Mouse (Mus musculus): Measurements from ENCODE around the gene Bdkrb2. TPM values are rescaled to one million over a fixed set of nuclear protein-coding genes. Genes with fewer than 3 reads are reported as not detected.

The Bdkrb2 gene
- polyA plus RNA-seq, 1 experiment from 2014 or later = 0.23 TPM

DNA sequence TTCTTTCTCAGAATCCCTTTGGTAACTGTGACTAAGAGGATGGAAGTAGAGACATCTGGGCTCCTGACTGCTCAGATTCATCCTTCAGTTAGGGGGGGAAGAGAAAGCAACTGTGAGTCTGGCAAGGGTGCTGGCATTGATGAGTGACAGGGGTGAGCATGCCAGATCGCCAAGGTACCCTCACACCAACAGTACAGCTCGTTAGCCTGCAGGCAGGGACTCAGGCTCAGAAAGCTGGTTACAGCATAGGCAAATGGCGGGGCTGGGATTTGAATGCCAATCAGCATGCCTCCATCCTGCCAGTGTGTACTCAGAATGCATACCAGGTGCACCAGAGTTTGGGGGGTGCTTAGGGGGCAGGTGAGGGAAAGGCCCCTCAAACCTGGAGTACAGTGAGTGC lies 8.8 kb downstream of the Bdkrb2 start:
- ATAC-seq = no peak
- no peak overlapping the region for H3K4me3 ChIP-seq (ENCODE audit: low read depth, low read length)
- H3K27ac ChIP-seq (ENCODE audit: low read depth, low read length) = no peak overlapping the region
- H3K4me2 ChIP-seq (ENCODE audit: low read length) = no peak overlapping the region
- 31% methylated on average over 3 of the region's 3 CpGs for WGBS
- no peak overlapping the region for H3K9ac ChIP-seq (ENCODE audit: low read length)
- no peaks in the 10 kb centered on the region for H3K9me3 ChIP-seq (replicated peaks; ENCODE audit: control insufficient read depth, low read length)
- H3K4me1 ChIP-seq (ENCODE audit: control insufficient read depth, insufficient read depth, low read length) = no peaks in the 10 kb centered on the region
- DNase-seq (ENCODE audit: low spot score) = peak; percentile 22
- H3K36me3 ChIP-seq (ENCODE audit: control insufficient read depth, insufficient read depth, low read length) = no peaks in the 10 kb centered on the region
- no peaks in the 10 kb centered on the region for H3K27me3 ChIP-seq (replicated peaks; ENCODE audit: control insufficient read depth, insufficient read depth, low read length)

DNA sequence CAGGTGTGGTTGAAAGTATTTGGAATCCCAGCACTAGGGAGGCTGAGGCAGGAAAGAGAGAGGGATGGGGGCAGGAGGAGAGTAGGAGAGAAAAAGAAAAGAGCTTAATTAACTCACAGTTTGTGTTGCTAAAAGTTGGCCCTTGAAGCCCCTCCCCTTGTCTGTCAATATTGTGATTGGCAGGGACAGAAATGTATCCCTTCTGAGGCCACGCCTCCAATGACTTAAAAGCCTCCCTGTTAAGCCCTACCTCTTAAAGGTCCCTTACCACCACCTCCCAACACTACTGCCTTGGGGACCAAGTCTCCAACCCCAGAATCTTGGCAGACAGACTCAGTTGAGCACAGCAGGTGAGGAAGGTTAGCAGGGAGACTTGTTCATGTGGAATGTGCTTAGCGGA lies 9.6 kb downstream of the Bdkrb2 start:
- no peak overlapping the region for H3K4me2 ChIP-seq (ENCODE audit: low read length)
- H3K4me1 ChIP-seq (ENCODE audit: control insufficient read depth, insufficient read depth, low read length) = no peaks in the 10 kb centered on the region
- H3K27me3 ChIP-seq (replicated peaks; ENCODE audit: control insufficient read depth, insufficient read depth, low read length) = no peaks in the 10 kb centered on the region
- no peaks in the 10 kb centered on the region for H3K36me3 ChIP-seq (ENCODE audit: control insufficient read depth, insufficient read depth, low read length)
- H3K9me3 ChIP-seq (replicated peaks; ENCODE audit: control insufficient read depth, low read length) = no peaks in the 10 kb centered on the region
- no peak overlapping the region for H3K4me3 ChIP-seq (ENCODE audit: low read depth, low read length)
- ATAC-seq = no peak
- H3K9ac ChIP-seq (ENCODE audit: low read length) = no peak overlapping the region
- DNase-seq (ENCODE audit: low spot score) = no peak
- H3K27ac ChIP-seq (ENCODE audit: low read depth, low read length) = no peak overlapping the region
- WGBS = 84% methylated on average over 2 of the region's 2 CpGs

DNA sequence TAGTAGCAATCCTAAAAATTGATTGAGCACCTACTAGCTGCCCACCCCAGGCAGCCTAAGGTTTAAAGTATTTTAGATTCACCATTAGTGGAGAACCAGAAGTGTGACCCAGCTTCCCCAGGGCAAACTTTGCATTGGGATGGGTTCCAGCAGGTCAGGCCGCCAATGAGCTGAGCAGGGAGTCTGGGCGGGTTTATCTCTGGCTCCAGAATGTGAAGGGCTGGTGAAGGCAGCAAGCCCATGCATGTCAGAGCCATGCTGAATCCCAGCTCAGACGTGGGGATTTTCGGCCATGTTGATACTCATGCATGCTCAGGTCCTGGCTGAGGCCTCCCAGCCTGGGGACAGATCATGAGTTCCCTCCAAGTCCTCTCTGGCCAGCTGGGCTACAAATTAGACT lies 11.3 kb downstream of the Bdkrb2 start:
- WGBS = 88% methylated on average over 4 of the region's 4 CpGs
- ATAC-seq = no peak

DNA sequence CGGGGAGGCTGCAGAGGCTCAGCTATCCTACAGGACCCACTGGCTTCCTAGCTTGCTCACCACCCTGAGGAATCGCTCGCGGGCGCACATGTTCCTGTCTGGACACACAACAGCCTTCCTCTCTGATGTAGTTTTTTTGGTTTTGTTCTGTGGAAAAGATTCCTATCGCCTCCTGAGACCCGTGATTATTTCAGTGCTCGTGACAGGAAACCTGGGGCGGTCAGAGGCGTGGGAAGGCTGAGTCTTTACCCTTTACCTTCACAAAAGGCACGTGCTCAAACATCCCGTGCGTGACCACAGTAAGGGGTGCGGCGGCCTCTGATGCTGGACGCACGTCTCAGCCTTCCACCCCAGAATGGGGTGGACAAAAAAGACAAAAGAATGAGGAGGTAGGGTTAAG lies 17.5 kb downstream of the Bdkrb2 start:
- H3K4me3 ChIP-seq (ENCODE audit: low read depth, low read length) = no peak overlapping the region
- H3K4me1 ChIP-seq (ENCODE audit: control insufficient read depth, insufficient read depth, low read length) = no peaks in the 10 kb centered on the region
- H3K9me3 ChIP-seq (replicated peaks; ENCODE audit: control insufficient read depth, low read length) = no peaks in the 10 kb centered on the region
- no peak overlapping the region for H3K9ac ChIP-seq (ENCODE audit: low read length)
- no peak overlapping the region for H3K27ac ChIP-seq (ENCODE audit: low read depth, low read length)
- H3K36me3 ChIP-seq (ENCODE audit: control insufficient read depth, insufficient read depth, low read length) = no peaks in the 10 kb centered on the region
- no peak overlapping the region for H3K4me2 ChIP-seq (ENCODE audit: low read length)
- DNase-seq (ENCODE audit: low spot score) = no peak
- H3K27me3 ChIP-seq (replicated peaks; ENCODE audit: control insufficient read depth, insufficient read depth, low read length) = no peaks in the 10 kb centered on the region
- no peak for ATAC-seq
- WGBS = 78% methylated on average over 17 of the region's 17 CpGs

More for the DNA sequence above, 11.3 kb downstream of the Bdkrb2 start:
- no peak overlapping the region for H3K9ac ChIP-seq (ENCODE audit: low read length)
- no peak overlapping the region for H3K4me2 ChIP-seq (ENCODE audit: low read length)
- DNase-seq (ENCODE audit: low spot score) = no peak
- H3K27ac ChIP-seq (ENCODE audit: low read depth, low read length) = no peak overlapping the region
- H3K4me1 ChIP-seq (ENCODE audit: control insufficient read depth, insufficient read depth, low read length) = no peaks in the 10 kb centered on the region
- no peak overlapping the region for H3K4me3 ChIP-seq (ENCODE audit: low read depth, low read length)
- H3K9me3 ChIP-seq (replicated peaks; ENCODE audit: control insufficient read depth, low read length) = no peaks in the 10 kb centered on the region
- H3K36me3 ChIP-seq (ENCODE audit: control insufficient read depth, insufficient read depth, low read length) = no peaks in the 10 kb centered on the region
- no peaks in the 10 kb centered on the region for H3K27me3 ChIP-seq (replicated peaks; ENCODE audit: control insufficient read depth, insufficient read depth, low read length)

DNA sequence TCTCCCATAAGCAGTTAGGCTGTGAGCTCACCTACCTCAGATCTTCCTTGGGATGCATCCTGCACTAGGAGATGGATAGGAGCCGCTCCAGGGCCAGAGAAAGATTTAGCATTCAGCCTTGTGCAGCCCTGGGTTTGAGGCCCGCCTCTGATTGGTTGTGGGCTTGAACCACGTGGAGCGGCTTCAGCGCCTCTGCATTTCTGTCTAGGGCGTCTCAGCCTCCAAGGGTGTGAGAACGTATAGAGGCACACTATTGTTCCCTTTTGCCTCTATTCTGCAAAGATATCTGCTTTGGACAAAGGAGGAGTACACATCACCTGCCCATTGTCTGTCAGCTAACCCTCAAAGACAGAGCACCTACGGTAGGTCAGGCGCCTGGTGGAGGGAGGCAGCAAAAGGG lies 19.5 kb downstream of the Bdkrb2 start:
- H3K9me3 ChIP-seq (replicated peaks; ENCODE audit: control insufficient read depth, low read length) = no peaks in the 10 kb centered on the region
- no peaks in the 10 kb centered on the region for H3K27me3 ChIP-seq (replicated peaks; ENCODE audit: control insufficient read depth, insufficient read depth, low read length)
- 54% methylated on average over 9 of the region's 9 CpGs for whole genome bisulfite sequencing

GRCm38 (mm10) chr12:105583484-105583883 lies 20.5 kb downstream of the Bdkrb2 start:
- Histone ChIP-seq H3K9me3 (replicated peaks; ENCODE audit: control insufficient read depth, low read length) (no peaks in the 10 kb centered on the region), H3K27ac (ENCODE audit: low read depth, low read length) (no peak overlapping the region), H3K4me3 (ENCODE audit: low read depth, low read length) (no peak overlapping the region), H3K4me1 (ENCODE audit: control insufficient read depth, insufficient read depth, low read length) (no peaks in the 10 kb centered on the region), H3K27me3 (replicated peaks; ENCODE audit: control insufficient read depth, insufficient read depth, low read length) (no peaks in the 10 kb centered on the region), H3K36me3 (ENCODE audit: control insufficient read depth, insufficient read depth, low read length) (no peaks in the 10 kb centered on the region), H3K9ac (ENCODE audit: low read length) (no peak overlapping the region), H3K4me2 (ENCODE audit: low read length) (no peak overlapping the region)
- DNase-seq (ENCODE audit: low spot score) = peak; percentile 29
- ATAC-seq = peak; percentile 40; the same call in 1 of the 2 replicates
- WGBS = 6% methylated on average over 2 of the region's 2 CpGs

More for the DNA sequence above, 19.5 kb downstream of the Bdkrb2 start:
- Histone ChIP-seq H3K4me3 (ENCODE audit: low read depth, low read length) (no peak overlapping the region), H3K36me3 (ENCODE audit: control insufficient read depth, insufficient read depth, low read length) (no peaks in the 10 kb centered on the region), H3K4me1 (ENCODE audit: control insufficient read depth, insufficient read depth, low read length) (no peaks in the 10 kb centered on the region), H3K27ac (ENCODE audit: low read depth, low read length) (no peak overlapping the region), H3K9ac (ENCODE audit: low read length) (no peak overlapping the region), H3K4me2 (ENCODE audit: low read length) (no peak overlapping the region)
- DNase-seq (ENCODE audit: low spot score) (no peak), ATAC-seq (no peak)

GRCm38 (mm10) chr12:105584851-105585250 lies 21.8 kb downstream of the Bdkrb2 start:
- no peak overlapping the region for H3K9ac ChIP-seq (ENCODE audit: low read length)
- H3K4me2 ChIP-seq (ENCODE audit: low read length) = no peak overlapping the region
- H3K4me3 ChIP-seq (ENCODE audit: low read depth, low read length) = no peak overlapping the region
- no peaks in the 10 kb centered on the region for H3K9me3 ChIP-seq (replicated peaks; ENCODE audit: control insufficient read depth, low read length)
- WGBS = 17% methylated on average over 12 of the region's 12 CpGs
- no peak overlapping the region for H3K27ac ChIP-seq (ENCODE audit: low read depth, low read length)
- H3K4me1 ChIP-seq (ENCODE audit: control insufficient read depth, insufficient read depth, low read length) = no peaks in the 10 kb centered on the region
- DNase-seq (ENCODE audit: low spot score) = peak; percentile 70
- no peaks in the 10 kb centered on the region for H3K36me3 ChIP-seq (ENCODE audit: control insufficient read depth, insufficient read depth, low read length)
- 0 out of 2 replicates have a peak, but pooled peaks have one; percentile 50 for ATAC-seq
- H3K27me3 ChIP-seq (replicated peaks; ENCODE audit: control insufficient read depth, insufficient read depth, low read length) = no peaks in the 10 kb centered on the region

DNA sequence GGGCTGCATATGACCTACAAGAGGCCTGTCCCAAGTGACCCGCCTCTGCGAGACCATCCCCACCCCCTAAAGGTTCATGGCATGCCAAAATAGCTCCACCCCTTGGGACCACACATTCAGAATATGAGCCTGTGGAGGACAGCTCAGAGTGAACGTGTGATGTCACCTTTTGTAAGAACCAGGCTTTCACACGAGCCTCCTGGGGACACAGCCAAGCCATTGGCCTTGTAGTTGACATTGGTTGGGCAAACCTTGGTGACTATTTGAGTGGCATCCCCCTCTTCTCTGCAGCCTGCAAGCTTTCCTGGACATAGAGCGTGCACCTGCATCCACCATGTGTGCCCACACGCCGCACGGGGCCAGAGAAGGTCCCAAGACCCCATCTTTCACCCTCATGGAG lies 24.5 kb downstream of the Bdkrb2 start:
- Histone ChIP-seq H3K27ac (ENCODE audit: low read depth, low read length) (no peak overlapping the region), H3K27me3 (replicated peaks; ENCODE audit: control insufficient read depth, insufficient read depth, low read length) (no peaks in the 10 kb centered on the region), H3K4me1 (ENCODE audit: control insufficient read depth, insufficient read depth, low read length) (no peaks in the 10 kb centered on the region), H3K4me2 (ENCODE audit: low read length) (no peak overlapping the region), H3K36me3 (ENCODE audit: control insufficient read depth, insufficient read depth, low read length) (no peaks in the 10 kb centered on the region), H3K9ac (ENCODE audit: low read length) (no peak overlapping the region), H3K4me3 (ENCODE audit: low read depth, low read length) (no peak overlapping the region), H3K9me3 (replicated peaks; ENCODE audit: control insufficient read depth, low read length) (no peaks in the 10 kb centered on the region)
- no peak for DNase-seq (ENCODE audit: low spot score)
- no peak for ATAC-seq
- 84% methylated on average over 8 of the region's 8 CpGs for WGBS

- no peaks in the 10 kb centered on the region for H3K4me1 ChIP-seq (ENCODE audit: control insufficient read depth, insufficient read depth, low read length)
- no peaks in the 10 kb centered on the region for H3K36me3 ChIP-seq (ENCODE audit: control insufficient read depth, insufficient read depth, low read length)
- no peaks in the 10 kb centered on the region for H3K9me3 ChIP-seq (replicated peaks; ENCODE audit: control insufficient read depth, low read length)
- no peak overlapping the region for H3K4me2 ChIP-seq (ENCODE audit: low read length)
- 86% methylated on average over 7 of the region's 7 CpGs for WGBS
- no peak for DNase-seq (ENCODE audit: low spot score)
- no peak for ATAC-seq
- no peak overlapping the region for H3K4me3 ChIP-seq (ENCODE audit: low read depth, low read length)
- no peak overlapping the region for H3K9ac ChIP-seq (ENCODE audit: low read length)
- H3K27me3 ChIP-seq (replicated peaks; ENCODE audit: control insufficient read depth, insufficient read depth, low read length) = no peaks in the 10 kb centered on the region
- H3K27ac ChIP-seq (ENCODE audit: low read depth, low read length) = no peak overlapping the region
These were observed 27.8 kb downstream of the Bdkrb2 start for GRCm38 (mm10) chr12:105590786-105591185.

All from forebrain, embryonic 14.5 days (tissue).